Mouse (Mus musculus): ENCODE results near the gene Atrx. TPM values are rescaled to one million over a fixed set of nuclear protein-coding genes. Genes with fewer than 3 reads are reported as not detected.

Gene Atrx
- polyA plus RNA-seq, 1 experiment from 2014 or later: 203 TPM

DNA sequence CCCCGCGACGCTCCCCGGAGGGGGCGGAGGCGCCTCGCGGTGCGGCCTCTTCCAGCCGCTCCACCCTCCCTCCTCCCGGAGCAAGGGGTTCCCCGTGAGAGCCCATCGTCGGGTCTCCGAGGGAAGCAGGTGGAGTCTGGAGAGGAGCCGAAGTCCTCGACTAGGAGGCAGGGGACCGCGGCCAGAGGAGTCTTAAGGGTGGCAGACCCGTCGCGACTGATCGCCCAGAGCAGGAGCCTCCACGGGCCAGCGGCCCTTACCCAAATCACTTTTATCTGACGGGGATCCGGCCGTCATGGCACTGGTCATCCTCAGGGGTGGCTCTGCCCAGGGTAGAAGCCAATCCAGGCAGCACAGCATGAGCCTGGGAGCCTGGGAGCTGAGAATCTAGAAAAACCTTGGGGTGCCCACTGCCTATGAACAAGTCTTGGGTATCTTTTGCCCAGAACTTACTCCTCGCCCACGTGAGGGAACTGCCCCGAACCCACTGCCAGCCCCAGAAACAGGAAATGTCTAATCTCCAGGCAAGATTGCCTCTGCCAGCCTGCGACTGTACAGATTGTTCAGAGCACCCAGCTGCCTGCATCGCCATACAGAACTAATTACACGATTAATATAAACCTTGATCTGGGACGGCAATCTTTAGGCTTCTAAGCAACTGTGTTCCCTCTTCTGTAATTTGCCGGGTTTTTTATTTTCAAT lies 164.0 kb downstream of the Atrx start:
- 19% methylated on average over 36 of the region's 36 CpGs for WGBS
- H3K4me1 ChIP-seq: no peaks in the 10 kb centered on the region
- H3K9me3 ChIP-seq: no peaks in the 10 kb centered on the region
- H3K9ac ChIP-seq: no peak overlapping the region
- H3K4me2 ChIP-seq (replicated peaks): peak overlapping the region; percentile 59
- peak overlapping the region; percentile 29 for H3K4me3 ChIP-seq
- no peaks in the 10 kb centered on the region for H3K36me3 ChIP-seq
- H3K27ac ChIP-seq: no peak overlapping the region
- H3K27me3 ChIP-seq (replicated peaks): peaks cover 52% of the 10 kb centered on the region
- peak; percentile 38; the same call in 1 of the 2 replicates for ATAC-seq (ENCODE audit: low FRiP score, low read depth)

DNA sequence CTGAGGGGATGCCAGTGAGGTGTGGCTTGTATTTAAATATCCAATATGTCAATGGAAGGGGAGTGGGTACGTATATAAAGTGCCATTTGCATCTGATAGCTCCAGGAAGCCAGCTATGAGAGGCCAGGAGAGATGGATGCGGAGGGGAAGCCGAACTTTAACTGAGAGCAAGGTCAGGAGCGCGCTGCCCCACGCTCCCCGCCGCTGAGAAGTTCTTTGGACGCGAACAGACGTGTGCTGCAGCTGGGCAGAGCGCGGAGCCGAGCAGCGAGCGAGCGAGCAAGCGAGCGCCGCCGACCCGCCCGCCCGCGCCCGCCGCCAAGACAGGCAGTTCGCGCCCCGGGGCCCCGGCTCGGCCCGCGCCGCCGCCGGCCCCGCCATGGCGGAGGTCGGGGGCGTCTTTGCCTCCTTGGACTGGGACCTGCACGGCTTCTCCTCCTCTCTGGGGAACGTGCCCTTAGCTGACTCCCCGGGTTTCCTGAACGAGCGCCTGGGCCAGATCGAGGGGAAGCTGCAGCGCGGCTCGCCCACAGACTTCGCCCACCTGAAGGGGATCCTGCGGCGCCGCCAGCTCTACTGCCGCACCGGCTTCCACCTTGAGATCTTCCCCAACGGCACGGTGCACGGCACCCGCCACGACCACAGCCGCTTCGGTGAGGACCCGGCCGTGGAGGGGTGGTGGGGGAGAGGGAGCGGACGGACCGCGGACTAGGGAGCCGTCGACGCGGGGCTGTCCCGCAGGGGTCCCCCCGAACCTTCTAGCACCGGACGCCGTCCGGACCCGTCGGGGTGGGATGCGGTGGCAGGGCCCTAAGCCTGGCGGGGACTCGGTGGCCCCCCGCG lies 164.8 kb downstream of the Atrx start, which contains the start of gene Fgf16:
TSS of gene Fgf16 (plus strand) at position 118 of the 843 bp plus-strand sequence.
- H3K27me3 ChIP-seq (replicated peaks): peaks cover 52% of the 10 kb centered on the region
- ATAC-seq (ENCODE audit: low FRiP score, low read depth): peak; percentile 48

DNA sequence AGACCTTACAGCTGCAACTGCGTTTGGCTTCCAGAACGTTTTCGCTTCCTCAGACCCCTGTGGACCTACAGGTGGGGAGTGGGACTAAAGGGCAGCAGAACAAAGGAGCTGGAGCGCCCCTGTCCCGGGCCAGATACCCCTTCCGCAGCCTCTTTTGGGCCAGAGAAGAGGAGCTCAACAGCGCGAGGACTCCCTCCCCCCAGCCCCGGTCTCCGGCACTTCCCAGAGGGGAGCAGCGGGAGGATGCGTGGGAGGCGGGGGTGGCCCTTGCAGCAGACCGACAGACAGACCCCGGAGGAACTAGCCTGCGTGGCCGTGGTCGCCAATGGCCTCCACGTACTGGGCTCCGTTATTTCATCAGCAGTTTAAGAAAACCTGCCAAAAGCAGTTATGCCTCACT lies 165.6 kb downstream of the Atrx start:
- peak; percentile 49; the same call in 1 of the 2 replicates for ATAC-seq (ENCODE audit: low FRiP score, low read depth)
- no peak overlapping the region for H3K27ac ChIP-seq
- H3K4me3 ChIP-seq: peak overlapping the region; percentile 29
- no peaks in the 10 kb centered on the region for H3K36me3 ChIP-seq
- 20% methylated on average over 20 of the region's 20 CpGs for WGBS
- no peak overlapping the region for H3K9ac ChIP-seq
- H3K4me1 ChIP-seq: no peaks in the 10 kb centered on the region
- peaks cover 52% of the 10 kb centered on the region for H3K27me3 ChIP-seq (replicated peaks)
- H3K9me3 ChIP-seq: no peaks in the 10 kb centered on the region
- peak overlapping the region; percentile 59 for H3K4me2 ChIP-seq (replicated peaks)

More for the DNA sequence above, 164.8 kb downstream of the Atrx start, which contains the start of gene Fgf16:
- Histone ChIP-seq H3K36me3 (no peaks in the 10 kb centered on the region), H3K9ac (0 out of 2 replicates have a peak within 1 kb of the TSS, but pooled peaks have one; percentile 8), H3K4me1 (no peaks in the 10 kb centered on the region), H3K4me3 (peak within 1 kb of the TSS; percentile 29), H3K27ac (no peak within 1 kb of the TSS), H3K9me3 (no peaks in the 10 kb centered on the region), H3K4me2 (replicated peaks) (peak within 1 kb of the TSS; percentile 59)
- WGBS: 10% methylated on average over 42 of the region's 86 CpGs

- 22% methylated on average over 23 of the region's 23 CpGs for WGBS
- Histone ChIP-seq H3K4me1 (no peaks in the 10 kb centered on the region), H3K27ac (no peak overlapping the region), H3K36me3 (no peaks in the 10 kb centered on the region), H3K9ac (no peak overlapping the region), H3K9me3 (no peaks in the 10 kb centered on the region), H3K4me3 (peak overlapping the region; percentile 29; the same call in 1 of the 2 replicates), H3K4me2 (replicated peaks) (peak overlapping the region; percentile 59), H3K27me3 (replicated peaks) (peaks cover 52% of the 10 kb centered on the region)
- ATAC-seq (ENCODE audit: low FRiP score, low read depth): peak; percentile 34; the same call in 1 of the 2 replicates
These were observed 166.2 kb downstream of the Atrx start for GRCm38 (mm10) chrX:105762847-105763527.

Other genes starting within 250 kb of the Atrx start
- gene Fgf16, start 165.1 kb downstream of the Atrx start, polyA plus RNA-seq (2016; fragmentation: Nextera tagmentation; extraction: Ambion mirVana): not detected in 2 replicates
- gene Magt1, start 82.5 kb upstream of the Atrx start, polyA plus RNA-seq (2016; fragmentation: Nextera tagmentation; extraction: Ambion mirVana): 38.5 and 39.0 TPM in 2 replicates
- 319 and 331 TPM in 2 replicates for gene Cox7b, start 86.3 kb upstream of the Atrx start, polyA plus RNA-seq (2016; fragmentation: Nextera tagmentation; extraction: Ambion mirVana)
- 24.3 and 25.1 TPM in 2 replicates for gene Atp7a, start 97.9 kb upstream of the Atrx start, polyA plus RNA-seq (2016; fragmentation: Nextera tagmentation; extraction: Ambion mirVana)
- 0.27 and 0.45 TPM in 2 replicates for gene Tlr13, start 213.8 kb upstream of the Atrx start, polyA plus RNA-seq (2016; fragmentation: Nextera tagmentation; extraction: Ambion mirVana)

All from neural tube, embryonic 12.5 days (tissue).